Mouse (Mus musculus): ENCODE data around the gene Tmem270. TPM values are rescaled to one million over a fixed set of nuclear protein-coding genes. Genes with fewer than 3 reads are reported as not detected.

The Tmem270 gene
- total and polyA plus RNA-seq, 3 experiments: not detected

- DNase-seq (ENCODE audit: extremely low read depth): no peak
- H3K4me2 ChIP-seq (ENCODE audit: insufficient read depth, low read depth, poor library complexity, severe bottlenecking): no peak overlapping the region
- H3K9ac ChIP-seq (ENCODE audit: insufficient read depth, low read depth): no peak overlapping the region
- H3K27me3 ChIP-seq (replicated peaks): peaks cover 71% of the 10 kb centered on the region
- no peak overlapping the region for H3K4me3 ChIP-seq (replicated peaks in 1 of 3; ENCODE audit: low read depth in 2 of 3, low read length in 2 of 3, poor library complexity in 1 of 3)
- TF ChIP-seq KAT2A (IDR thresholded peaks at IDR 0.05; ENCODE audit: insufficient replicate concordance, low read length): no peak
- no peak for TF ChIP-seq NRF1 (IDR thresholded peaks at IDR 0.05; ENCODE audit: low read depth, low read length)
- TF ChIP-seq NELFE (IDR thresholded peaks at IDR 0.05; ENCODE audit: low read depth, low read length): no peak
- no peak for TF ChIP-seq HCFC1 (IDR thresholded peaks at IDR 0.05; ENCODE audit: low read depth, low read length)
- no peak for TF ChIP-seq MAX (IDR thresholded peaks at IDR 0.05; ENCODE audit: low read length)
- TF ChIP-seq CHD2 (IDR thresholded peaks at IDR 0.05; ENCODE audit: low read length): no peak
- no peak for TF ChIP-seq MEF2A (IDR thresholded peaks at IDR 0.05; ENCODE audit: borderline replicate concordance, low read depth, low read length)
- TF ChIP-seq RCOR1 (conservative IDR thresholded peaks at IDR 0.05; ENCODE audit: low read depth, low read length): no peak
- TF ChIP-seq TBP (conservative IDR thresholded peaks at IDR 0.05; ENCODE audit: low read depth, low read length): no peak
- no peak for TF ChIP-seq CTCF (conservative IDR thresholded peaks at IDR 0.05 in 1 of 2, IDR thresholded peaks at IDR 0.05 in 1 of 2; ENCODE audit: low read depth in 2 of 2, low read length in 2 of 2)
- no peak for TF ChIP-seq ETS1 (conservative IDR thresholded peaks at IDR 0.05; ENCODE audit: low read depth, low read length)
- TF ChIP-seq JUND (conservative IDR thresholded peaks at IDR 0.05; ENCODE audit: low read depth, low read length): no peak
- TF ChIP-seq CHD1 (IDR thresholded peaks at IDR 0.05; ENCODE audit: low read depth, low read length): no peak
- TF ChIP-seq BHLHE40 (IDR thresholded peaks at IDR 0.05; ENCODE audit: low read depth, low read length): no peak
- TF ChIP-seq USF1 (IDR thresholded peaks at IDR 0.05; ENCODE audit: low read depth, low read length): no peak
- no peak for TF ChIP-seq JUN (IDR thresholded peaks at IDR 0.05; ENCODE audit: insufficient read depth, low read depth, low read length)
- H3K9me3 ChIP-seq (replicated peaks; ENCODE audit: low read length): peaks cover 10% of the 10 kb centered on the region
- H3K4me1 ChIP-seq (ENCODE audit: control insufficient read depth in 1 of 2, insufficient read depth in 2 of 2): no peaks in the 10 kb centered on the region
- no peaks in the 10 kb centered on the region for H3K79me2 ChIP-seq (replicated peaks; ENCODE audit: control insufficient read depth, extremely low read depth, insufficient read depth, poor library complexity, severe bottlenecking)
- H3K36me3 ChIP-seq (replicated peaks in 1 of 2; ENCODE audit: control insufficient read depth in 1 of 2, insufficient read depth in 1 of 2, low read length in 1 of 2): no peaks in the 10 kb centered on the region
- dilution Hi-C loops (cut with MboI; ENCODE audit: extremely low pct_ligation_motif_present, extremely low pct_unique_long_range_greater_than_20kb, low sequenced_read_pairs) (no loop called here), in situ Hi-C loops (cut with MboI; ENCODE audit: low pct_ligation_motif_present, low pct_unique_long_range_greater_than_20kb, low sequenced_read_pairs) (loop anchor here (25.0 kb wide), 2 partner anchors 183 to 192 kb away; partner anchors contain the start of gene Eln)
- H3K27ac ChIP-seq (ENCODE audit: insufficient read depth, low read depth): no peak overlapping the region
These were observed 13.7 kb upstream of the Tmem270 start for GRCm38 (mm10) chr5:134920106-134920687.

DNA sequence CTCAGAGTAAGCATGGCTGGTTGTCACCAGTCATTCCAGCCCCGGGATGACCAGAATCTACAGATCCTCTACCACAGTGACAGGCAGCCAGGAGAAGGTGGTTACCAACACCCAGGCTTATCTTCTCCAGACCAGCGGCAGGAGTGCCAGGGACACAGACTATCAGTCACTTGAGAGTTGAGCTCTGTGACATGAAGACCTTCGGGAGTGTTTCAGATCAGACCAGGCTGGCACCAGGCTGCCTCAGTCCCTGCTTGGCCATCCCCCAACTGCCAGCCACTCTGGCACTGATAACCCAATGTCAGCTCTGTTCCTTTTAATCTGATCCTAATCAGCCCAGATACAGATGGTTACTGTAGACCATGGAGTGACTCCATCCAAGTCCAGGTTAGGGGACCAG lies 12.6 kb upstream of the Tmem270 start:
- Histone ChIP-seq H3K79me2 (replicated peaks; ENCODE audit: control insufficient read depth, extremely low read depth, insufficient read depth, poor library complexity, severe bottlenecking) (no peaks in the 10 kb centered on the region), H3K4me1 (ENCODE audit: control insufficient read depth in 1 of 2, insufficient read depth in 2 of 2) (no peaks in the 10 kb centered on the region), H3K9me3 (replicated peaks; ENCODE audit: low read length) (peaks cover 10% of the 10 kb centered on the region), H3K27me3 (replicated peaks) (peaks cover 71% of the 10 kb centered on the region), H3K4me3 (replicated peaks in 1 of 3; ENCODE audit: low read depth in 2 of 3, low read length in 2 of 3, poor library complexity in 1 of 3) (no peak overlapping the region), H3K27ac (ENCODE audit: insufficient read depth, low read depth) (no peak overlapping the region), H3K9ac (ENCODE audit: insufficient read depth, low read depth) (no peak overlapping the region), H3K36me3 (replicated peaks in 1 of 2; ENCODE audit: control insufficient read depth in 1 of 2, insufficient read depth in 1 of 2, low read length in 1 of 2) (no peaks in the 10 kb centered on the region), H3K4me2 (ENCODE audit: insufficient read depth, low read depth, poor library complexity, severe bottlenecking) (no peak overlapping the region)
- dilution Hi-C loops (cut with MboI; ENCODE audit: extremely low pct_ligation_motif_present, extremely low pct_unique_long_range_greater_than_20kb, low sequenced_read_pairs) (no loop called here), in situ Hi-C loops (cut with MboI; ENCODE audit: low pct_ligation_motif_present, low pct_unique_long_range_greater_than_20kb, low sequenced_read_pairs) (loop anchor here (5.0 to 25.0 kb wide), 3 partner anchors 43 to 193 kb away; partner anchors contain the start of gene Eln)
- TF ChIP-seq MEF2A (IDR thresholded peaks at IDR 0.05; ENCODE audit: borderline replicate concordance, low read depth, low read length): no peak
- no peak for TF ChIP-seq ETS1 (conservative IDR thresholded peaks at IDR 0.05; ENCODE audit: low read depth, low read length)
- TF ChIP-seq USF2 (conservative IDR thresholded peaks at IDR 0.05; ENCODE audit: low read depth, low read length): no peak
- TF ChIP-seq ELF1 (IDR thresholded peaks at IDR 0.05; ENCODE audit: low read depth, low read length): no peak
- TF ChIP-seq RCOR1 (conservative IDR thresholded peaks at IDR 0.05; ENCODE audit: low read depth, low read length): no peak
- no peak for TF ChIP-seq MAX (IDR thresholded peaks at IDR 0.05; ENCODE audit: low read length)
- no peak for TF ChIP-seq JUND (conservative IDR thresholded peaks at IDR 0.05; ENCODE audit: low read depth, low read length)
- TF ChIP-seq CHD2 (IDR thresholded peaks at IDR 0.05; ENCODE audit: low read length): no peak
- TF ChIP-seq ZKSCAN1 (IDR thresholded peaks at IDR 0.05; ENCODE audit: borderline replicate concordance, low read depth, low read length): no peak
- no peak for TF ChIP-seq PAX5 (IDR thresholded peaks at IDR 0.05; ENCODE audit: low read length)
- TF ChIP-seq MAFK (IDR thresholded peaks at IDR 0.05; ENCODE audit: insufficient replicate concordance, low read length): no peak
- TF ChIP-seq SIN3A (IDR thresholded peaks at IDR 0.05; ENCODE audit: low read length): no peak
- no peak for TF ChIP-seq E2F4 (IDR thresholded peaks at IDR 0.05; ENCODE audit: insufficient replicate concordance, low read depth, low read length)
- TF ChIP-seq ZNF384 (IDR thresholded peaks at IDR 0.05; ENCODE audit: low read depth, low read length): no peak
- no peak for TF ChIP-seq POLR2A (IDR thresholded peaks at IDR 0.05; ENCODE audit: low read depth, low read length)
- TF ChIP-seq NELFE (IDR thresholded peaks at IDR 0.05; ENCODE audit: low read depth, low read length): no peak
- TF ChIP-seq IRF4 (IDR thresholded peaks at IDR 0.05; ENCODE audit: low read depth, low read length): no peak
- DNase-seq (ENCODE audit: extremely low read depth): no peak

Data from CH12.LX (cell line).